Mouse (Mus musculus) embryonic fibroblast, embryonic 13.5 days (primary cell): ENCODE measurements around the gene Rbpj.

ENCODE experiments used
- CTCF ChIP-seq: IDR thresholded peaks from 2 replicates; pipeline ENCODE4 v1.5.1; 2011; ENCODE audit warnings: mild to moderate bottlenecking, control low read depth, low read length, moderate library complexity, borderline replicate concordance; ENCODE audit not compliant: insufficient read depth
- POLR2A ChIP-seq: IDR thresholded peaks from 2 replicates; pipeline ENCODE4 v1.6.1; 2011; ENCODE audit warnings: low read depth, mild to moderate bottlenecking, control low read depth, low read length, moderate library complexity

GRCm38 (mm10) chr5:53584069-53584767, 118.3 kb downstream of the Rbpj start:
- TF ChIP-seq CTCF (no peak), POLR2A (no peak)
